Mouse (Mus musculus) induced T-regulatory cell, adult 2 months (primary cell): ENCODE data around the gene Wdr91.

Experiments used
- DNase-seq: peaks from one replicate; pipeline ENCODE4 v3.0.0-alpha.2; 2012; ENCODE audit warnings: low read depth

Gene Wdr91

GRCm38 (mm10) chr6:34879101-34879740 lies 31.5 kb downstream of the Wdr91 start:
- no peak for DNase-seq

GRCm38 (mm10) chr6:34877509-34878321 lies 33.0 kb downstream of the Wdr91 start, which contains the start of gene Cyren:
Gene Cyren (minus strand): TSS chr6:34878060.
- DNase-seq = peak; percentile 96

- no peak for DNase-seq
These were observed 33.9 kb downstream of the Wdr91 start for GRCm38 (mm10) chr6:34876835-34877156.

- no peak for DNase-seq
These were observed 34.5 kb downstream of the Wdr91 start for GRCm38 (mm10) chr6:34875966-34876834.

GRCm38 (mm10) chr6:34875268-34875761 lies 35.4 kb downstream of the Wdr91 start:
- peak; percentile 50 for DNase-seq

- no peak for DNase-seq
These were observed 36.4 kb downstream of the Wdr91 start for GRCm38 (mm10) chr6:34874101-34874921.

GRCm38 (mm10) chr6:34872871-34873270 lies 37.8 kb downstream of the Wdr91 start:
- no peak for DNase-seq

- no peak for DNase-seq
These were observed 38.7 kb downstream of the Wdr91 start for GRCm38 (mm10) chr6:34871929-34872328.

GRCm38 (mm10) chr6:34870724-34871123 lies 40.0 kb downstream of the Wdr91 start:
- no peak for DNase-seq

- DNase-seq = no peak
These were observed 40.5 kb downstream of the Wdr91 start for GRCm38 (mm10) chr6:34870136-34870535.

GRCm38 (mm10) chr6:34869225-34869915 lies 41.3 kb downstream of the Wdr91 start:
- DNase-seq = peak; percentile 78

GRCm38 (mm10) chr6:34868507-34869217 lies 42.0 kb downstream of the Wdr91 start:
- no peak for DNase-seq

GRCm38 (mm10) chr6:34867995-34868350 lies 42.7 kb downstream of the Wdr91 start:
- no peak for DNase-seq

- DNase-seq = no peak
These were observed 43.2 kb downstream of the Wdr91 start for GRCm38 (mm10) chr6:34867301-34867994.

GRCm38 (mm10) chr6:34866786-34867185 lies 43.9 kb downstream of the Wdr91 start:
- no peak for DNase-seq

- DNase-seq = no peak
These were observed 44.7 kb downstream of the Wdr91 start for GRCm38 (mm10) chr6:34865711-34866593.

- no peak for DNase-seq
These were observed 45.5 kb downstream of the Wdr91 start for GRCm38 (mm10) chr6:34865213-34865612.

- DNase-seq = peak; percentile 29
These were observed 46.7 kb downstream of the Wdr91 start for GRCm38 (mm10) chr6:34863786-34864514.
